Mouse (Mus musculus) spleen, adult 2 months (tissue): ENCODE data around the gene Clca3a1. TPM values are rescaled to one million over a fixed set of nuclear protein-coding genes. Genes with fewer than 3 reads are reported as not detected.

Experiments
- DNase-seq, 2 experiments: peaks; one replicate each; pipeline versions ENCODE4 v3.0.0 to v3.0.0-alpha.2; 2012 to 2021; ENCODE audit warnings: low spot score in 2 of 2, low read depth in 1 of 2
- H3K27ac ChIP-seq: fragments of 200-500 bp; 2 replicates; pipeline ENCODE4 v1.5.1; 2012; ENCODE audit warnings: low read length, inconsistent platforms; ENCODE audit not compliant: insufficient read depth
- H3K27me3 ChIP-seq: fragments of 200-500 bp; 2 replicates; pipeline ENCODE4 v1.6.1; 2012; ENCODE audit warnings: mild to moderate bottlenecking, moderate library complexity, low read length, inconsistent platforms; ENCODE audit not compliant: control insufficient read depth, insufficient read depth
- H3K36me3 ChIP-seq: fragments of 200-500 bp; 2 replicates; pipeline ENCODE4 v1.6.1; 2012; ENCODE audit warnings: mild to moderate bottlenecking, low read length, inconsistent platforms; ENCODE audit not compliant: control insufficient read depth, insufficient read depth
- H3K4me1 ChIP-seq: fragments of 200-500 bp; 2 replicates; pipeline ENCODE4 v1.6.1; 2011; ENCODE audit warnings: inconsistent platforms; ENCODE audit not compliant: control insufficient read depth, insufficient read depth, insufficient read length
- H3K4me3 ChIP-seq: fragments of 200-500 bp; 2 replicates; pipeline ENCODE4 v1.5.1; 2011; ENCODE audit warnings: mild to moderate bottlenecking, inconsistent platforms; ENCODE audit not compliant: insufficient read depth, insufficient read length; ENCODE audit errors: extremely low read depth
- CTCF ChIP-seq: fragments of 200-500 bp; IDR thresholded peaks from 2 replicates; pipeline ENCODE4 v1.5.1; 2011; ENCODE audit warnings: mild to moderate bottlenecking, inconsistent platforms; ENCODE audit not compliant: insufficient read depth, insufficient read length, insufficient replicate concordance; ENCODE audit errors: extremely low read depth
- POLR2A ChIP-seq: fragments of 200-500 bp; IDR thresholded peaks from 2 replicates; pipeline ENCODE4 v1.6.1; 2011; ENCODE audit warnings: low read depth, low read length, inconsistent platforms
- WGBS: fragments of 180-500 bp; shearing (Covaris S2); methylation state at CpG from one replicate; pipeline ENCODE4 v1.1.7; 2018; 5-methylcytosine and 5-hydroxymethylcytosine counted together
- polyA plus RNA-seq: library from polyadenylated mRNA; depleted of rRNA; stranded (reverse); fragments of >200 nt; gene quantifications from 2 replicates; pipeline ENCODE4 v1.2.3, GENCODE M21; 2012; rRNA removed

The Clca3a1 gene
- polyA plus RNA-seq, 1 experiment: 22.9 TPM

DNA sequence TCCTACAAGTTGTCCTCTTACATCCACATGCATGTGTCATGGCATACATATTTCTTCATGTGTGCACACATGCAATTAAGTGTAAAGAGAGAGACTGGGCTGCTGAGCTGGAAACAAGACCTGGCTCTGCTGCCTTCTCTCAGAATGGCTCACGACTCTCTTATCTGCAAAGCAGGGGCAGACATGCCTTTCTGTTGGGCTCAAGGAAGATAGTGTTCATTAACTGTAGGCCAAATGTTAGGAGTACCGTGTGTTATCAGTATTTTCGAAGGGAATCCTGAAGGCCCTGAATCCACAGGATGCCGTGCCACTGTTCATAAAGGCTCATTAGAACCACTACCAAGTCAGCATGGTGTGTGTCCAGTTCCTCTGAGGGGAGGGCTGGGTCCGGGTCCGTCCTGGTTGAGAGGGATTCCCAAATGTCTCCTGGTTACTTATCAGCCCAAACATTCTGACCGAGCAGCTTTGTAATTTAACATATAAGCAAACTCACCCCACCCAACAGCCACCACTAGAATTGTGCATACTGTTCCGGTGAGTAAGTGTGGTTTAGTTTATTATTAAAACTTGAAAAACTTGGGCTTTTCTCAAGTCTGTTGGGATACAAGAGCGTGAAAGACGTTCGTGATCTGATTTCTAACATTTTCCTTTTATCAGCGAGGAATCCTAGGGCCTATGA lies 77.5 kb downstream of the Clca3a1 start:
- Histone ChIP-seq H3K36me3 (peaks cover 8% of the 10 kb centered on the region; the same call in 1 of the 2 replicates), H3K4me1 (no peaks in the 10 kb centered on the region), H3K27me3 (no peaks in the 10 kb centered on the region), H3K27ac (no peak overlapping the region), H3K4me3 (no peak overlapping the region)
- WGBS: 86% methylated on average over 12 of the region's 12 CpGs
- no peak for DNase-seq
- TF ChIP-seq POLR2A: no peak

DNA sequence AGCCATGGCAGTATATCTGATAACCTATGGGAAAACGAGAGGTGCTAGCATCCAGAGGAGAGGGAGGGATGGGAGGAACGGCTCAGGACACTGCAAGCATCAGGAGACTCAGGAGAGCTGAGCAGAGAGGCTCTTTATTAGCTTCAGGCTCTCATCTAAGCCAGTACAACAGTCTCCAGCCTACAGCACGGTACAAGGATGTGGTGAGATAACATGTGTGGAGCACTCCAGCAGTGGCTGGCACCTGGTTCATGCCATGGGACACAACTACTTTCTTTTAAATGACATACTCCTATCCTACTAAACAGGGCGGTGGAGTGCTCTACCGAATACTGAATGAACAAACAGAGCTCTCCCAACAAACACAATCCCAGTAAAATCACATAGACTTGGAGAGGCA lies 79.2 kb downstream of the Clca3a1 start:
- WGBS: 87% methylated on average over 5 of the region's 5 CpGs
- no peaks in the 10 kb centered on the region for H3K27me3 ChIP-seq
- H3K36me3 ChIP-seq: peaks cover 5% of the 10 kb centered on the region; the same call in 1 of the 2 replicates
- no peak for DNase-seq
- H3K4me1 ChIP-seq: no peaks in the 10 kb centered on the region
- no peak overlapping the region for H3K27ac ChIP-seq
- H3K4me3 ChIP-seq: no peak overlapping the region
- TF ChIP-seq POLR2A: no peak
- no peak for TF ChIP-seq CTCF

DNA sequence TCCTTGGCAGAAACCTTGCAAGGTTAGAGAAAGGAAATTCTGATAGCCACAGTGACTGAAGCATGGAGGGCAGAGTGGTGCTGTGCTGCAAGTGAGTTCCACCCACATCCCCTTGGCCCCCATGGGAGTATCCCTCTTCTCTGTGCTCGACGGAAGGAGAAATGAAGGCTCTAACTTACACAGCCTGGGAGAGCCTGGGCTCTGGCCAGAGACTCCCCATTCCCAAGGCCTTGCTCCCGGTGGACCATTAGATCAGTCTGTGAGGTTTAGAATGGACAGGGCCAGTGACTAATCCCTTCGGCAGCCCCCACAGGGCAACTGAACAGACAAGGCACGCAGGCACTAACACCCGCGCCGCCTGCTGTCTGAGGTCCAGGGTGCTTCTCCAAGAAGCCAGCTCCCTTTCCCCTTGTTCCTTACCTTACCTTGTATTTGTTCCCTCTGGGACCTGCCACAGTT lies 81.0 kb downstream of the Clca3a1 start:
- no peak for DNase-seq
- TF ChIP-seq CTCF (no peak), POLR2A (no peak)
- H3K27me3 ChIP-seq: no peaks in the 10 kb centered on the region
- 69% methylated on average over 8 of the region's 8 CpGs for WGBS
- peaks cover 5% of the 10 kb centered on the region; the same call in 1 of the 2 replicates for H3K36me3 ChIP-seq
- H3K27ac ChIP-seq: no peak overlapping the region
- H3K4me3 ChIP-seq: no peak overlapping the region
- no peaks in the 10 kb centered on the region for H3K4me1 ChIP-seq

Other genes with a start within 250 kb of the Clca3a1 start
- gene Hs2st1, start 190.8 kb downstream of the Clca3a1 start, polyA plus RNA-seq: 1.5 and 2.0 TPM in 2 replicates
- gene Selenof, start 190.7 kb downstream of the Clca3a1 start, polyA plus RNA-seq: 84.4 and 115 TPM in 2 replicates
- gene Sh3glb1, start 40.6 kb downstream of the Clca3a1 start, polyA plus RNA-seq: 19.3 and 22.1 TPM in 2 replicates
- 0.39 and 0.50 TPM in 2 replicates for gene Clca3a2, start 58.5 kb upstream of the Clca3a1 start, polyA plus RNA-seq
- gene Clca3b, start 88.4 kb upstream of the Clca3a1 start, polyA plus RNA-seq: not detected in 2 replicates
- gene Clca4b, start 171.6 kb upstream of the Clca3a1 start, polyA plus RNA-seq: not detected in 2 replicates
- gene Clca4a, start 214.1 kb upstream of the Clca3a1 start, polyA plus RNA-seq: not detected in 2 replicates